Mouse (Mus musculus) brain, embryonic 14.5 days (tissue): Measurements from ENCODE around the gene Plekhb2.

Experiments
- CTCF ChIP-seq: fragments of 200-500 bp; IDR thresholded peaks from 2 replicates; pipeline ENCODE4 v1.5.1; 2012; ENCODE audit warnings: inconsistent platforms, mild to moderate bottlenecking, moderate library complexity, borderline replicate concordance; ENCODE audit not compliant: insufficient read depth, insufficient read length; ENCODE audit errors: extremely low read depth
- POLR2A ChIP-seq: fragments of 200-500 bp; IDR thresholded peaks from 2 replicates; pipeline ENCODE4 v1.6.1; 2012; ENCODE audit warnings: mild to moderate bottlenecking, inconsistent platforms, borderline replicate concordance; ENCODE audit not compliant: poor library complexity, insufficient read depth, insufficient read length, severe bottlenecking; ENCODE audit errors: extremely low read depth

DNA sequence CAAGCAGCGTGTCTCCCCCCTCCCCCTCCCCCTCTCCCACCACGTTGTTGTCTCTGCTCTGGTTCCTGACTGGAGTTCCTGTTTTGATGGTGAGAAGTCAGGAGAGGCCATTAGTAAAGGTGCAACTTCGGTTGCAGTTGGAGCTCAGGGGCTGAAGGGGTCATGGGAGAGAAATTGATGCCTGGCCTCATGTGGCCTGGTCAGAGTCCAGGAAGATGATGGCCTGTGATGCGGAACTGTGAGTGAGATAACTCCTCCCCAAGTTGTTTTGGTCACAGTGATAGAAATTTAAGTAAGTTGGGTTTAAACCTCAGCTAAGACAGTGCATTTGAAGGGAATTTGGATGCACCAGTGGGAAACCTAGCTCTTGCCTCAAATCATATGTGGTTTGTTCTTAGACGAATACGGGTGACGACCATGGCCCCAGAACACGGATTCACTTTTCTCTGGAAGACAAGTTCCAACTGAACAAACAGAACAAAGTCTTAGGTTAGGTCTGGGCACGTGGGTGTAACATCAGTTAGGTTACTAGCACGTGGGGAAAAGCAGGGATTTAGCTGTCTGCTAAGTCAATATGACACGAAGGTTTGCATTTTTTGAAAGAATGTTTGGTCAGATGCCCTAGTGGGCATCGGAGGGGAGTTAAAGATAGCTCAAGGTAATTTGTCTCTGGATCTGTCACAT is 5.4 kb downstream of the Plekhb2 start:
- TF ChIP-seq POLR2A, result no peak
- no peak for TF ChIP-seq CTCF
